Mouse (Mus musculus) heart, postnatal 0 days (tissue): ENCODE measurements around the gene Neurl1b.

ENCODE experiments used
- CTCF ChIP-seq: IDR thresholded peaks from 2 replicates; pipeline ENCODE4 v1.5.1; 2016; ENCODE audit warnings: antibody characterized with exemption, control low read depth, low read depth
- EP300 ChIP-seq: IDR thresholded peaks from 2 replicates; pipeline ENCODE4 v1.6.1; 2016; ENCODE audit warnings: antibody characterized with exemption, low read depth

GRCm38 (mm10) chr17:26420491-26421247, 6.0 kb downstream of the Neurl1b start:
- TF ChIP-seq EP300 (no peak), CTCF (no peak)
